Mouse (Mus musculus) liver, embryonic 14.5 days (tissue): ENCODE data around the gene Gm17124. TPM values are rescaled to one million over a fixed set of nuclear protein-coding genes. Genes with fewer than 3 reads are reported as not detected.
"Not testable (repeated sequence)": the region's sequence is repeated elsewhere in the genome, so short reads cannot be mapped to it uniquely, and the experiment has no call there.

Experiments
- ATAC-seq: fragments of 200-750 bp; cut with Nextera tagmentation; 2 replicates; pipeline ENCODE4 v1.8.0; 2017; ENCODE audit warnings: moderate number of reproducible peaks, mild to moderate bottlenecking, moderate library complexity; ENCODE audit not compliant: insufficient read depth
- DNase-seq, 3 experiments: peaks; one replicate each; pipeline ENCODE4 v3.0.0-alpha.2; 2012 to 2013; ENCODE audit warnings: low read depth in 3 of 3, low spot score in 3 of 3
- H3K27ac ChIP-seq: fragments of 300-500 bp; sonication (generic); 2 replicates; pipeline ENCODE4 v1.5.1; 2014; ENCODE audit warnings: moderate library complexity, mild to moderate bottlenecking, control low read depth, inconsistent platforms
- H3K27me3 ChIP-seq: fragments of 300-500 bp; sonication (generic); 2 replicates; pipeline ENCODE4 v1.6.1; 2014; ENCODE audit warnings: mild to moderate bottlenecking, low read length, moderate library complexity; ENCODE audit not compliant: control insufficient read depth, insufficient read depth
- H3K36me3 ChIP-seq: fragments of 300-500 bp; sonication (generic); replicated peaks from 2 replicates; pipeline ENCODE4 v1.6.1; 2014; ENCODE audit warnings: low read depth; ENCODE audit not compliant: control insufficient read depth, insufficient read depth
- H3K4me1 ChIP-seq, 2 experiments: fragments of 200-500 bp in 1 of 2; fragments of 300-500 bp in 1 of 2; sonication (generic) in 1 of 2; replicated peaks; 2 replicates each; pipeline ENCODE4 v1.6.1; 2012 to 2014; ENCODE audit warnings: antibody characterized with exemption in 1 of 2, inconsistent platforms in 1 of 2, low read length in 1 of 2; ENCODE audit not compliant: control insufficient read depth in 2 of 2, insufficient read depth in 2 of 2
- H3K4me2 ChIP-seq: fragments of 300-500 bp; sonication (generic); 2 replicates; pipeline ENCODE4 v1.6.1; 2014; ENCODE audit warnings: low read depth, mild to moderate bottlenecking, control low read depth, moderate library complexity
- H3K4me3 ChIP-seq, 2 experiments: fragments of 200-500 bp in 1 of 2; fragments of 300-500 bp in 1 of 2; sonication (generic) in 1 of 2; 2 replicates each; pipeline ENCODE4 v1.5.1; 2012 to 2014; ENCODE audit warnings: low read depth in 2 of 2, low read length in 2 of 2, mild to moderate bottlenecking in 2 of 2, control low read depth in 1 of 2, inconsistent platforms in 1 of 2, moderate library complexity in 1 of 2; ENCODE audit not compliant: insufficient read depth in 1 of 2
- H3K9ac ChIP-seq: fragments of 300-500 bp; sonication (generic); replicated peaks from 2 replicates; pipeline ENCODE4 v1.6.1; 2014; ENCODE audit warnings: mild to moderate bottlenecking, control low read depth, moderate library complexity
- H3K9me3 ChIP-seq: fragments of 300-500 bp; sonication (generic); 2 replicates; pipeline ENCODE4 v1.6.1; 2016; ENCODE audit warnings: low read length, mixed read lengths; ENCODE audit not compliant: control insufficient read depth
- WGBS: fragments of 180-500 bp; shearing (Covaris S2); extraction: QIAGEN DNeasy Blood & Tissue Kit; methylation state at CpG from one replicate; pipeline ENCODE4 v1.1.7; 2014; ENCODE audit not compliant: insufficient replicate concordance; 5-methylcytosine and 5-hydroxymethylcytosine counted together
- microRNA-seq: library from miRNA; unstranded; fragments of <30 nt; microRNA quantifications from one replicate; pipeline ENCODE4, GENCODE M21; 2016
- polyA plus RNA-seq, 2 experiments: library from polyadenylated mRNA; depleted of rRNA in 1 of 2; stranded (reverse) in 1 of 2; unstranded in 1 of 2; fragments of >200 nt; fragmentation: Nextera tagmentation in 1 of 2; extraction: Ambion mirVana in 1 of 2; gene quantifications; 2 replicates each; pipeline versions ENCODE4 v1.2.1 to v1.2.3; 2012 to 2014

The Gm17124 gene
- polyA plus RNA-seq (2012; rRNA removed) (not detected in 2 replicates), polyA plus RNA-seq (2014; fragmentation: Nextera tagmentation; extraction: Ambion mirVana) (not detected in 2 replicates)

GRCm38 (mm10) chr14:42599782-42600181 is at the start of gene Gm17124:
Gm17124 (minus strand) TSS chr14:42599882.
- H3K36me3 ChIP-seq, DNase-seq, H3K9ac ChIP-seq, H3K4me1 ChIP-seq, ATAC-seq, H3K9me3 ChIP-seq, H3K27ac ChIP-seq, H3K27me3 ChIP-seq, H3K4me3 ChIP-seq, H3K4me2 ChIP-seq: not testable (repeated sequence)
- no CpG with 5 or more reads among the region's 3 CpGs for WGBS

- H3K4me2 ChIP-seq, ATAC-seq, H3K4me3 ChIP-seq, H3K9ac ChIP-seq, H3K27me3 ChIP-seq, H3K4me1 ChIP-seq, DNase-seq, H3K27ac ChIP-seq, H3K36me3 ChIP-seq, H3K9me3 ChIP-seq: not testable (repeated sequence)
- WGBS = no CpG with 5 or more reads among the region's 2 CpGs
Observed at GRCm38 (mm10) chr14:42641817-42642216, 42.1 kb upstream of the Gm17124 start, which contains the start of gene Gm3633. Gm3633 (minus strand) TSS chr14:42641917.

Small RNAs within 50 kb of the gene (microRNA-seq; reads per million reads assigned to microRNA genes)
- gene Gm23620 = not detected
- gene Gm25228 = not detected

Other genes starting within 250 kb of the Gm17124 start
- not detected in 2 replicates for gene Gm8005, start 160.2 kb downstream of the Gm17124 start, polyA plus RNA-seq (2012; rRNA removed)
- gene Gm8005, start 160.2 kb downstream of the Gm17124 start, polyA plus RNA-seq (2014; fragmentation: Nextera tagmentation; extraction: Ambion mirVana) = not detected in 2 replicates
- not detected in 2 replicates for gene Gm8011, start 136.0 kb downstream of the Gm17124 start, polyA plus RNA-seq (2012; rRNA removed)
- not detected in 2 replicates for gene Gm8011, start 136.0 kb downstream of the Gm17124 start, polyA plus RNA-seq (2014; fragmentation: Nextera tagmentation; extraction: Ambion mirVana)
- not detected in 2 replicates for gene Gm8020, start 97.5 kb downstream of the Gm17124 start, polyA plus RNA-seq (2012; rRNA removed)
- not detected in 2 replicates for gene Gm8020, start 97.5 kb downstream of the Gm17124 start, polyA plus RNA-seq (2014; fragmentation: Nextera tagmentation; extraction: Ambion mirVana)
- not detected in 2 replicates for gene Gm8024, start 75.6 kb downstream of the Gm17124 start, polyA plus RNA-seq (2012; rRNA removed)
- gene Gm8024, start 75.6 kb downstream of the Gm17124 start, polyA plus RNA-seq (2014; fragmentation: Nextera tagmentation; extraction: Ambion mirVana) = not detected in 2 replicates
- gene Gm3633, start 42.0 kb upstream of the Gm17124 start, polyA plus RNA-seq (2012; rRNA removed) = not detected in 2 replicates
- not detected in 2 replicates for gene Gm3633, start 42.0 kb upstream of the Gm17124 start, polyA plus RNA-seq (2014; fragmentation: Nextera tagmentation; extraction: Ambion mirVana)
- not detected in 2 replicates for gene Gm10378, start 56.1 kb upstream of the Gm17124 start, polyA plus RNA-seq (2012; rRNA removed)
- not detected in 2 replicates for gene Gm10378, start 56.1 kb upstream of the Gm17124 start, polyA plus RNA-seq (2014; fragmentation: Nextera tagmentation; extraction: Ambion mirVana)
- not detected in 2 replicates for gene Gm3015, start 168.9 kb upstream of the Gm17124 start, polyA plus RNA-seq (2012; rRNA removed)
- gene Gm3015, start 168.9 kb upstream of the Gm17124 start, polyA plus RNA-seq (2014; fragmentation: Nextera tagmentation; extraction: Ambion mirVana) = not detected in 2 replicates
- gene Gm10377, start 198.1 kb upstream of the Gm17124 start, polyA plus RNA-seq (2012; rRNA removed) = not detected in 2 replicates
- not detected in 2 replicates for gene Gm10377, start 198.1 kb upstream of the Gm17124 start, polyA plus RNA-seq (2014; fragmentation: Nextera tagmentation; extraction: Ambion mirVana)